In the genomic region with DNA sequence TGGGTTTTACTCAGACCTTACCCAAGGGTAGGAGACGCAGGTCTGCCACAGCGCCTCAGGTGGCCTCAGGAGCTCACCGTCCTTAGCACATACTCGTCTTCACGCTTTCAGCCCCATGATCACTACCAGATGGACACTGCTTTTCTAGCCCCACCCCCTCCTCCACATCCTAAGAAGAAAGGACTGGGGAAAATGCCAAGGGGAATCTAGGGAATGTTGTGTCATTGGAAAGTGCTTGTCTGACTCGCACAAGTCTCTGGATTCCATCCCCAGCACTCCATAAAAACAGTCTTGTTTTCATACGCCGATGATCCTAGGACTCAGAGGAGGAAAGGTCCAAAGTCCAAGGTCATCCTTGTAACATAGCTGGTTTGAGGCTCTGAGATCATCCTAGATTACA, we compare ENCODE assay signal across 10 mouse cellular contexts.
DNase-seq lines count a peak whose midpoint lies in the region; ATAC-seq and TF ChIP-seq lines count a peak whose summit lies in the region.
"Had no signal": no experiment of that assay in that cellular context is flagged by ENCODE, and none has a peak within 500 bp of the region (broad histone marks: within the 10 kb centered on the region; RNA-seq: fewer than 3 reads in every experiment).

No protein-coding gene starts in this region.

- H3K9me3 ChIP-seq in kidney, embryonic 15.5 days (replicated peaks): no peaks in the 10 kb centered on the region
- H3K9me3 ChIP-seq in embryonic facial prominence, embryonic 11.5 days (replicated peaks; ENCODE audit: control insufficient read depth, low read length): no peaks in the 10 kb centered on the region
- no peaks in the 10 kb centered on the region for H3K9me3 ChIP-seq in liver, postnatal 0 days (ENCODE audit: low read length)
- H3K9me3 ChIP-seq: megakaryocyte, embryonic 14.5 days had no signal

- ATAC-seq in kidney, embryonic 15.5 days (replicated peaks; ENCODE audit: low FRiP score): 0 out of 2 replicates have a peak, but pooled peaks have one; percentile 12
- no peak for ATAC-seq in embryonic facial prominence, embryonic 11.5 days (replicated peaks; ENCODE audit: insufficient number of reproducible peaks, low FRiP score, low TSS enrichment, low read depth)
- ATAC-seq in liver, postnatal 0 days: no peak

- H3K27me3 ChIP-seq in kidney, embryonic 15.5 days: no peaks in the 10 kb centered on the region
- no peaks in the 10 kb centered on the region for H3K27me3 ChIP-seq in embryonic facial prominence, embryonic 11.5 days (ENCODE audit: control insufficient read depth, insufficient read depth, low read length)
- no peaks in the 10 kb centered on the region for H3K27me3 ChIP-seq in liver, postnatal 0 days (ENCODE audit: insufficient read depth, low read length)
- H3K27me3 ChIP-seq: megakaryocyte, embryonic 14.5 days had no signal

- no peak for DNase-seq in kidney, adult 18-20 months
- peak; percentile 76 for DNase-seq in embryonic facial prominence, embryonic 11.5 days (ENCODE audit: low spot score)
- peak; percentile 45 for DNase-seq in kidney, postnatal 10 days
- DNase-seq in mesoderm, embryonic 11.5 days (ENCODE audit: low read depth, low spot score): peak; percentile 67
- DNase-seq in liver, postnatal 0 days: no peak
- DNase-seq in cerebellum, postnatal 36 days: no peak
- DNase-seq: layer of hippocampus, adult 9-11 months; thymus, adult 2 months had no signal

- TF ChIP-seq CTCF in liver, postnatal 0 days (IDR thresholded peaks at IDR 0.05; ENCODE audit: low read depth): no peak

- WGBS in kidney, embryonic 15.5 days: 65% methylated on average over 8 of the region's 8 CpGs
- WGBS in embryonic facial prominence, embryonic 11.5 days: 39% methylated on average over 8 of the region's 8 CpGs
- WGBS in liver, postnatal 0 days (ENCODE audit: insufficient replicate concordance): 71% methylated on average over 8 of the region's 8 CpGs

- no peak for TF ChIP-seq EP300 in liver, postnatal 0 days (IDR thresholded peaks at IDR 0.05; ENCODE audit: low read depth)

- H3K36me3 ChIP-seq in kidney, embryonic 15.5 days: no peaks in the 10 kb centered on the region
- H3K36me3 ChIP-seq in embryonic facial prominence, embryonic 11.5 days (replicated peaks; ENCODE audit: control insufficient read depth, insufficient read depth, low read depth, low read length): no peaks in the 10 kb centered on the region
- no peaks in the 10 kb centered on the region for H3K36me3 ChIP-seq in liver, postnatal 0 days (replicated peaks; ENCODE audit: insufficient read depth, low read length)

- no peak overlapping the region for H3K9ac ChIP-seq in kidney, embryonic 15.5 days
- H3K9ac ChIP-seq in embryonic facial prominence, embryonic 11.5 days (replicated peaks; ENCODE audit: low read length): no peak overlapping the region
- H3K9ac ChIP-seq in liver, postnatal 0 days (replicated peaks): no peak overlapping the region

- H3K4me1 ChIP-seq in kidney, embryonic 15.5 days: no peaks in the 10 kb centered on the region
- no peaks in the 10 kb centered on the region; the same call in 1 of the 2 replicates for H3K4me1 ChIP-seq in embryonic facial prominence, embryonic 11.5 days (ENCODE audit: control insufficient read depth, insufficient read depth, low read length)
- no peaks in the 10 kb centered on the region for H3K4me1 ChIP-seq in liver, postnatal 0 days (ENCODE audit: insufficient read depth)
- H3K4me1 ChIP-seq: megakaryocyte, embryonic 14.5 days had no signal

- no peak overlapping the region for H3K4me3 ChIP-seq in kidney, embryonic 15.5 days (replicated peaks)
- no peak overlapping the region for H3K4me3 ChIP-seq in embryonic facial prominence, embryonic 11.5 days (ENCODE audit: low read depth, low read length)
- H3K4me3 ChIP-seq in liver, postnatal 0 days (ENCODE audit: low read depth, low read length): no peak overlapping the region
- H3K4me3 ChIP-seq: megakaryocyte, embryonic 14.5 days had no signal

- no peak overlapping the region for H3K27ac ChIP-seq in kidney, embryonic 15.5 days
- H3K27ac ChIP-seq in embryonic facial prominence, embryonic 11.5 days (replicated peaks; ENCODE audit: low read depth, low read length): no peak overlapping the region
- H3K27ac ChIP-seq in liver, postnatal 0 days (ENCODE audit: low read depth): no peak overlapping the region

- no peak overlapping the region for H3K4me2 ChIP-seq in kidney, embryonic 15.5 days
- no peak overlapping the region for H3K4me2 ChIP-seq in embryonic facial prominence, embryonic 11.5 days (ENCODE audit: low read depth, low read length)
- H3K4me2 ChIP-seq in liver, postnatal 0 days (ENCODE audit: low read depth, low read length): no peak overlapping the region

Comparison
In these comparisons a context has a peak if more than half of its experiments do, and no peak if none do; other contexts are left out.
1. DNase-seq: peak in embryonic facial prominence, embryonic 11.5 days (single experiment), kidney, postnatal 10 days (single experiment) and mesoderm, embryonic 11.5 days (single experiment); none in kidney, adult 18-20 months (single experiment), liver, postnatal 0 days (single experiment) and cerebellum, postnatal 36 days (0 of 2).